Mouse (Mus musculus): ENCODE results near the gene Hcfc2.
A peak's percentile ranks its signal among the peaks of the same experiment; 100 is the strongest.

Hcfc2 gene

DNA sequence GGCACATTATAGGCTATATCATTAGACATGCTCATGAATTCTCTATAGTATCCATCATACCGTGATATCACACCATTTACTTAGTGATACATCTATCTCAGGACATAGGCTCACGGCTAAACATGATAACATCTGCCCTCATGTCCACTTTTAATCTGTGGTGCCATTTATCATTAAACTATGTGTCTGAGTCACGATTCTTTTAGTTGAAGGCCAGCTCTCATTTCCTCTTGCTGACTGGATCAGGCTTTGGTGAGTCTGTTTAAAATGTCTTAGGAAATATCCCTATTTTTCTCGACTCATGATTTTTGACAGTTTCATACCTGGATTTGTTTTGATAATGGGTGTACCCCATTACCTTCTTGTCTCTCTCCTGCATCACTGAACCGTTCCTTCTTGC is at the start of gene Hcfc2:
Gene Hcfc2 (plus strand): TSS at position 205 of the 400 bp plus-strand sequence.
- no peak for DNase-seq

GRCm38 (mm10) chr10:82647205-82647811 is 48.7 kb upstream of the Hcfc2 start:
- DNase-seq, result no peak

DNA sequence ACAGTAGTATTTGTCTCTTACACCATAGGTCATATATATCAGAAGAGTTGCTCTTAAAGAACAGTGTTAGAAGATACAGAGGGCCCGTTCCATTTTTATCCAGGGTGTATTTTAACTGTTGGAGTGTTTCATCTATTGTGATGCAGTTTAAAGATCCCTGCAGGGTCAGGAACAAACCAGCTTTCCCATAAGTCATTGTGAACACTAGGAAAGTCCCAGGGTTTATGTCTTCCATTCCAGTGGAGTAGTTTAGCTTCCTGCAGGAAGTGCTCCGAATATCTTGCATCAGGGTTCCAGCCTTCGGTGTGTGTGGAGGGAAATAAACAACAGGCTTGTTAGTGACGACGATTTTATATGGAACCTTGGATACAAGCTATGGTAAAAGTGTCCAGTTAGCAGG is 44.7 kb upstream of the Hcfc2 start:
- DNase-seq, result no peak

- no peak for DNase-seq
Measured at GRCm38 (mm10) chr10:82652625-82653024, 43.3 kb upstream of the Hcfc2 start.

GRCm38 (mm10) chr10:82654581-82654980 is 41.4 kb upstream of the Hcfc2 start:
- no peak for DNase-seq

- no peak for DNase-seq
Measured at GRCm38 (mm10) chr10:82661820-82662219, 34.1 kb upstream of the Hcfc2 start.

- DNase-seq, result no peak
Measured at GRCm38 (mm10) chr10:82662267-82662990, 33.5 kb upstream of the Hcfc2 start.

DNA sequence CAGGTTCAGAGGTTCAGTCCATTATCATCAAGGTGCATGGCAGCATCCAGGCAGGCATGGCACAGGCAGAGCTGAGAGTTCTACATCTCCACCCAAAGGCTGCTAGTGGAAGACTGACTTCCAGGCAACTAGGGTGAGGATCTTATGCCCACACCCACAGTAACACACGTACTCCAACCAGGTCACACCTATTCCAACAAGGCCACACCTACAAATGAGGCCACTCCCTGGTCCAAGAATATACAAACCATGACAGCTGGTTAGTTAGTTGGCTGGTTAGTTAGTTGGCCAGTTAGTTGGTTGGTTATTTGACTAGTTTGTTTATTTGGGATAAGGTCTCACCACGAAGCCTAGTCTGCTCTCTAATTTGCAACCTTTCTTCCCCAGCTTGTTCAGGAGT is 32.7 kb upstream of the Hcfc2 start:
- no peak for DNase-seq

- no peak for DNase-seq
Measured at GRCm38 (mm10) chr10:82665951-82666350, 30.0 kb upstream of the Hcfc2 start.

DNA sequence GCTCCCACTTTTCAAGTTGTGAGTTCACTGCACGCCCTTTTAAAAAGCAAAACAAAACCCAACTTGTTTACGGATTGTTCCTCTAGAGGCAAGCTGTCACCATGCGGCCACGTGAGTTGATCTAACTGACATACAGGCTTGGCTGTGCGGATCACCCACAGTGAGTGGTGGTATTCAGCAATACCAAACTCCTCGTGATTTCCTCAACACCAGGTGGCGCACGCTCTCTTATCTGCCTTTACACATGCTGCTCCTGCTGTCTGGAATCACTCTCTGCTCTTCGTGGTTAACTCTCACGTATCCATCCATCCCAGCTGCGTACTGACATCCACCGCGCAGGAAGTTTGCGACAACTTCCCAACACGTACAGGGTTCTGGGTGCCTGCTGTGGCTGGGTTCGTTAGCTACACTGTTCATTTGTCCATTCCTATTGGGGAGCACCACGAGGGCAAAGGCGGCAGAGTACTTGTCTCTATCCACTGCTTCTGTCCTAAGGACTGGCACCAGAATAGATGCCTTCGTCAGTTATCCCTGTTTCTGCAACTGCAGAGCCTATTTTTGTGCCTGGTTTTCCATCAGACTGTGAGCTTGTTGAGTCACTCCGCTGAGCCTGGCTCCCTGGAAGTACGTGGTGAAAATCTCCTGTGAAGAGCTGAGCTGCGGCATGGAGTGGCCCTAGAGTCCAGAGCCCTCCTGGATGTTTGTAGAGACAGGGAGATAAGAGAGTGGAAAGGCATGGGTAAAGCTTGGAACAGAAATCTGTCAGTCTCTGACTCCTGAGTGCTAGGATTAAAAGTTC is 29.3 kb upstream of the Hcfc2 start:
- DNase-seq, result peak; percentile 75

GRCm38 (mm10) chr10:82670205-82670604 is 25.8 kb upstream of the Hcfc2 start:
- DNase-seq, result no peak

GRCm38 (mm10) chr10:82676949-82677348 is 19.0 kb upstream of the Hcfc2 start:
- DNase-seq, result no peak

DNA sequence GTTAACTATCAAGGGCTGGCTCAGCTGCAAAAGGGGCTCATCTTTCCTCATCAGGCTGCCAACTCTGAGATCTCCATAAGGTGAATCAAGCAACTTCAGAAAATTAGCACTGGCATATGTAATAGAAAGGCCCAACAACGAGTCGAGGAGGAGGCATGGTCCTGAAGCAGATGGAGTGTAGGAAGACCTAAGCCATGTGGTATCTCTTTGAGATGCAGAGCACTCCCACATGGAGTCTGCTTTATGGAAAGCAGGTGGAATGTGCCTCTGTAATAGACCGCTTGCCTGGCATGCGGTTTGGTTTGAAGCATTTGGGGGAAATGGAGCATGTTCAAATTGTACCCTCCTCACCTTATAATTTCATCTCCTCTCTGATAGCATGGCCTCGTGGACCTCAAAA is 15.2 kb upstream of the Hcfc2 start:
- DNase-seq, result no peak

DNA sequence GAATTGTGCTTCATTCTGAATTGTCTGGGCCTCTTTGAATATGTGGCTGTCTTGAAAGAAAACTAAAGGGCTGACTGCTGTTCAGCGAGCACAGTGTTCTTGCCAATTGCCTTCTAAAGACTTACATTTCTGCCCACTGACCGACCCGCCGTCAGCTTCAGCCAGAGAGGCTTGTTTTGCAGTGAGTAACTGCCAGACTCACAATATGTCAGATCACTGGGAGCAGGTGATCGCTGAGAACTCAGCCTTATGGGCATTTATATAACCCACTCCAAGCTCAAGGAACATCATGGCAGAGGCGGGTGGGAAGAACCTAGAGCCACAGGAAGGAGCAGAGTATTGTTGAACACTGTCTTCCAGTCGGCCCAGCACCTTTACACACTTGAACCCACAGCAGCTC is 14.3 kb upstream of the Hcfc2 start:
- no peak for DNase-seq

DNA sequence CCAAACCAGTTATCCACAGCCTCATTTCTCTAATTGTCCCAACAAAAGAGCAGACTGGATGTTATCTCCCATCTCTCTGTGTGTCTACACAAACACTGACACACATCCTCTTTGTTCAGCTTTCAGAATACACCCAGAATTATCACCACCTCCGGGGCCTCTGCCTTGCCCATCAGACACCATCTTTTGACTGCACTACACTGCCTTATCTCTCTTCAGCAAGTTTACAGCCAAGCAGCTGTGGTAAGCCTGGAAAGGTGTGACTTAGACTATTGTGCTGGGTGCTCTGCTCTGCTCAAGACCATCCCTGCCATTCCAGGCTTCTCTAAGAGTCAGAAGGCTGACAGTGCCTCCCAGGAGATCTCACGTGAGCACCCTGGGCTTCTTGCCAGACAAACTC is 10.5 kb upstream of the Hcfc2 start:
- no peak for DNase-seq

GRCm38 (mm10) chr10:82689681-82690211 is 6.2 kb upstream of the Hcfc2 start:
- no peak for DNase-seq

DNA sequence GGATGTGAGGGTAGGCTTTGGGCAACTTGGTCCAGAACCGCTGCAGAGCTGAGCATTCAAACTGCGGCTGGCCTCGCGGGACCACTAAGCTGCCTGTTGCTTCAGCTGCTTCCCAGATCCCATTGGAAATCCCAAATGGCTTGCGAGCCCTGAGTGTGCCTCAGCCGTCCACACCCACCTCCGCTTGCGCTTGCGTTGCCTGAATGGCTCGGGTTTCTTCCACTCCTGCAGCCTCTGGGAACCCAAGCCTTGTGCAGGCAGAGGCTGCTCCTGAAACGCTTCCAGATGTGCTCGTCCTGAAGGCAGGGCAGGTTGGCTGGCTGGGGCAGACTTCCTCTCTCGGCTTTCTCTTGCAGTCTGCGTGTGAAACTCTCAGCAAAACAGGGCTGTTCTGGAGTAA is 5.5 kb upstream of the Hcfc2 start, which contains the start of gene Glt8d2:
Gene Glt8d2 (minus strand): TSS at position 157 of the 400 bp plus-strand sequence.
- DNase-seq, result no peak

DNA sequence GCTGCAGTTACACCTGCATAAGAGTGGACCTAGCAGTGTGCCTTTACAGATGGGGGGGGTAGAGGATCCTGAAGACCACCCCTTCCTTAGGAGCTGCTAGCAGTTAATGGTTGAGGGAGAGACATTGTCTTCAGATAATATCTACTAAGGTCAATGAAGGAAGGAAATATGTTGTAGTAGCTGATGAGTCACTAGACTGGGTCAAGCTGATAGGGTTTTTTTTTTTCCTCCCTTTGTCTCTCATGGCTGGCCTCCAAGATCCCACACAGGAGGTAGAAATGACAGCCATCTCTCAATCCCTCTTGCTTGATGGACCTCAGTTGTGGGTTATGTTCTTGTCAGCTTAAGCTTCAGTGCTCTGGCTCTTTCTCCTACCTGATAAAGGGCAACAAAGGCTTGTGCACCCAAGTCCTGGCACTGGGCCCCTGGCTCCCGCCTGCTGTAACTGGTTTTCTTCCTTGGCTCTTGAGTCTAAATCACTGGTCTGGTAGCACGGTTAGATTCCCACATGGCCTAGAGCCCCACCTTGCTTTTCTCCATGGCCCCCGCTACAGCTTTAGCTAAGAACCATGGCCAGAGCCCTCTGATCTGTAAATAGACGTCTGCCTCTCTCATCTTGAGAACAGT is 606 bp downstream of the Hcfc2 start:
- no peak for DNase-seq

- DNase-seq, result no peak
Measured at GRCm38 (mm10) chr10:82697305-82697898, 1.4 kb downstream of the Hcfc2 start.

GRCm38 (mm10) chr10:82698712-82699261 is 2.8 kb downstream of the Hcfc2 start:
- peak; percentile 82 for DNase-seq

GRCm38 (mm10) chr10:82699296-82699941 is 3.5 kb downstream of the Hcfc2 start:
- DNase-seq, result peak; percentile 17

DNA sequence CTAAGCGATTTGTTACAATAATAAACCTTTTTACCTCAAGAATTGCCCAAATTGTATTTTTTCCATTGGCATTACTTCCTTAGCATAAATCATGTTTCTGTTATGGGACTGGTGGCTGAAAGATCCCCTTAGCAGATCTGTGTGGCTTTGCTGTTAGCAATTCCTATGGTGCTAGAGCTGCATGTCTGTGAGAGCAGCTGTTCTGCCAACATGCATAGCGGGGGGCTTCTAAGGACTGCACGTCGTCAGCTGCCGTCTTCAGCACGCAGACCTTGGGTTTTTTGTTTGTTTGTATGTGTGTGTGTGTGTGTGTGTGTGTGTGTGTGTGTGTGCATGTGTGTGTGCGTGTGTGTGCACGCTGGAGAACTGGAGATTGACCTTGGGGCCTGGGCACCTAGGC is 45.4 kb downstream of the Hcfc2 start:
- no peak for DNase-seq
